Mouse (Mus musculus) liver, embryonic 16.5 days (tissue): ENCODE results near the gene Crtc1. TPM values are rescaled to one million over a fixed set of nuclear protein-coding genes. Genes with fewer than 3 reads are reported as not detected.

Experiments used
- polyA plus RNA-seq: library from polyadenylated mRNA; unstranded; fragments of >200 nt; fragmentation: Nextera tagmentation; extraction: Ambion mirVana; gene quantifications from 2 replicates; pipeline ENCODE4 v1.2.1, GENCODE M21; 2015

The Crtc1 gene
- polyA plus RNA-seq, 1 experiment from 2014 or later = 3.9 TPM

Other genes with a start within 250 kb of the Crtc1 start
- gene Slc25a42, start 227.3 kb downstream of the Crtc1 start, polyA plus RNA-seq = 8.4 and 12.0 TPM in 2 replicates
- 10.8 and 11.9 TPM in 2 replicates for gene Sugp2, start 205.4 kb downstream of the Crtc1 start, polyA plus RNA-seq
- gene Armc6, start 205.1 kb downstream of the Crtc1 start, polyA plus RNA-seq = 12.1 and 12.7 TPM in 2 replicates
- gene Homer3, start 156.8 kb downstream of the Crtc1 start, polyA plus RNA-seq = 3.7 and 4.7 TPM in 2 replicates
- gene Ddx49, start 137.1 kb downstream of the Crtc1 start, polyA plus RNA-seq = 19.8 and 21.1 TPM in 2 replicates
- 195 and 209 TPM in 2 replicates for gene Cope, start 137.1 kb downstream of the Crtc1 start, polyA plus RNA-seq
- gene Cers1, start 123.8 kb downstream of the Crtc1 start, polyA plus RNA-seq = 0.05 and 0.24 TPM in 2 replicates
- gene Gdf1, start 109.8 kb downstream of the Crtc1 start, polyA plus RNA-seq = 0.18 and 0.34 TPM in 2 replicates
- gene Upf1, start 86.3 kb downstream of the Crtc1 start, polyA plus RNA-seq = 5.5 and 5.6 TPM in 2 replicates
- 1.3 and 1.6 TPM in 2 replicates for gene Comp, start 66.0 kb downstream of the Crtc1 start, polyA plus RNA-seq
- gene Klhl26, start 37.4 kb upstream of the Crtc1 start, polyA plus RNA-seq = 5.6 and 7.1 TPM in 2 replicates
- not detected in 2 replicates for gene Tmem59l, start 47.8 kb upstream of the Crtc1 start, polyA plus RNA-seq
- 0.83 and 1.3 TPM in 2 replicates for gene Crlf1, start 53.6 kb upstream of the Crtc1 start, polyA plus RNA-seq
- gene Rex1bd, start 67.2 kb upstream of the Crtc1 start, polyA plus RNA-seq = 53.7 and 55.6 TPM in 2 replicates
- 490 and 558 TPM in 2 replicates for gene Uba52, start 71.2 kb upstream of the Crtc1 start, polyA plus RNA-seq
- gene Fkbp8, start 88.1 kb upstream of the Crtc1 start, polyA plus RNA-seq = 155 and 158 TPM in 2 replicates
- gene Kxd1, start 88.4 kb upstream of the Crtc1 start, polyA plus RNA-seq = 27.6 and 29.0 TPM in 2 replicates
- 12.9 and 16.8 TPM in 2 replicates for gene Ell, start 99.9 kb upstream of the Crtc1 start, polyA plus RNA-seq
- 35.0 and 38.0 TPM in 2 replicates for gene Isyna1, start 154.8 kb upstream of the Crtc1 start, polyA plus RNA-seq
- gene Ssbp4, start 169.3 kb upstream of the Crtc1 start, polyA plus RNA-seq = 25.1 and 32.3 TPM in 2 replicates
- 7.5 and 9.0 TPM in 2 replicates for gene Lrrc25, start 176.6 kb upstream of the Crtc1 start, polyA plus RNA-seq
- 2.7 and 3.1 TPM in 2 replicates for gene Gdf15, start 192.9 kb upstream of the Crtc1 start, polyA plus RNA-seq
- gene Pgpep1, start 220.8 kb upstream of the Crtc1 start, polyA plus RNA-seq = 18.9 and 20.5 TPM in 2 replicates
- 104 and 113 TPM in 2 replicates for gene Lsm4, start 233.7 kb upstream of the Crtc1 start, polyA plus RNA-seq